Mouse (Mus musculus) E14TG2a.4 (cell line): ENCODE results near the gene Serpine2.

ENCODE experiments used
- H3K27me3 ChIP-seq: 2 replicates; pipeline ENCODE4 v1.6.1; 2014; ENCODE audit warnings: low read length, control low read depth; ENCODE audit not compliant: insufficient read depth
- H3K36me3 ChIP-seq: 2 replicates; pipeline ENCODE4 v1.6.1; 2014; ENCODE audit warnings: low read length, control low read depth; ENCODE audit not compliant: insufficient read depth
- H3K4me1 ChIP-seq: replicated peaks from 2 replicates; pipeline ENCODE4 v1.6.1; 2014; ENCODE audit warnings: low read depth, low read length, control low read depth
- H3K4me3 ChIP-seq: replicated peaks from 2 replicates; pipeline ENCODE4 v1.5.1; 2014; ENCODE audit warnings: mild to moderate bottlenecking, low read length
- H3K9me3 ChIP-seq: 2 replicates; pipeline ENCODE4 v1.6.1; 2014; ENCODE audit warnings: low read length, control low read depth
- CTCF ChIP-seq: conservative IDR thresholded peaks from 2 replicates; pipeline ENCODE4 v1.5.1; 2014; ENCODE audit warnings: low read length
- NANOG ChIP-seq: IDR thresholded peaks from 2 replicates; pipeline ENCODE4 v1.6.1; 2014; ENCODE audit warnings: borderline replicate concordance, low read length, mixed read lengths
- POU5F1 ChIP-seq: IDR thresholded peaks from 2 replicates; pipeline ENCODE4 v1.6.1; 2014; ENCODE audit warnings: low read length, borderline replicate concordance

Gene Serpine2

DNA sequence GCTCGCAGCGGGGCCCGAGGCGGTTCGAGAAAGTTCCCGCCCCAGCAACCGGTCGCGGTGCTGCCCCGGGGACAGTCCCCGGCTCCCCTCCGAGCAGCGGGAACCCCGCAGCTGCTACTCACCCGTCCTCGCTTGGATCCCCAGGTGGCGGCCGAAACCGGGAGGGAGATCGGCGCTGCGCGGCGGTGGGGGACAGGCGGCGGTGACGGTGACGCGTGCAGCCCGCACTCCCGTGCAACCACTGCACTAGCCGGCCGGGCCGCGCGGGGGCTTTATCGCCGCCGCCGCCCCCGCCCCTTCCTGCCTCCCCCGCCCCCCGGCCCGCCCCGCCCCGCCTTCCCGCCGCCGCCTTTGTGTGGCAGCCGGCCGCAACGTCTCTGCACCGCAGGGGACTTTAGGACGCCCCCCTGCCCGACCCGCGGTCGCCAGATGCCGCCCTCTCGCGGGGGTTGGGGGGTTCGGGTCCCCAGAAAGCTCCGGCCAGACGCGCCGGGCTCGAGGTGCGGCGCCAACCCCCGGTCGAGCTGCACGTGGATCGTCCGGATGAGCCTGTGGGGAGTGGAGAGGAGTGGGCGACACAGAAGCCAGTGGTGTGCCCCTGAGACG lies 2.5 kb downstream of the Serpine2 start:
- H3K4me1 ChIP-seq, result peaks cover 15% of the 10 kb centered on the region
- H3K4me3 ChIP-seq, result peak overlapping the region; percentile 82
- H3K27me3 ChIP-seq, result peaks cover 47% of the 10 kb centered on the region

DNA sequence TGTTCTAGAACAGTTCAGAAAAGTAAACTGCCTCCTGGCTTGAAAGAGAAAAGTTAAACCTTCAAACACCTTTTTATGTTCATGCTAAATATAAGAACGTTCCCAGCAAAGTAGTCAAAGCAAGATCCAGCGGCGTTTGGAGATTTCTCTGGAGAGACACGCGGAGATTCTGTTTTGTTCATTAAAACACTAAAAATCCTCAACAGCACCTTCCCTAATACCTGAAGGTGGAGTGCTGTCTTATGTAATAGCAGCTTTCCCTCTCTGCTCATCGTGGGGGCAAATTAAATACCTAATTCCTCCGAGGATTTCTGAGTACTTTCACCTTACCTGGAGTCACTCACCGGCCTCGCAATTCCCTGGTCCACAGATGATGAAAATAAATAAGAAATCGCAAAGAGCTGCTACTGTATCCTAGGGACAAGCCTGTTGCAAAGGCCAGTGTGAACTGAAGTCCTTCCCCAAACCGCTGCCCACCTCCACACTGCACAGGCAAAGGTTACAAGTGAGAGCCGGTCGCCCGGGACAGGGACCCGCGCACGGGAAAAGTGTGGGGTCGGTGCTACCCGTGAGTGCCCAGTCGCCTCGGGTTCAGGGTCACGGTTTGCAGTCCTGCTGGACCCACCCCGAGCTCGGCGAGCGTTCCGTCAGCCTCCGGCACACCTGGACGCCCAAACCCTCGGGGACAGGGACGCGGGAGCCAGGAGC lies 3.1 kb downstream of the Serpine2 start:
- Histone ChIP-seq H3K4me3 (peak overlapping the region; percentile 82), H3K27me3 (peaks cover 47% of the 10 kb centered on the region), H3K4me1 (peaks cover 15% of the 10 kb centered on the region), H3K9me3 (no peaks in the 10 kb centered on the region), H3K36me3 (no peaks in the 10 kb centered on the region)
- TF ChIP-seq POU5F1, result no peak
- TF ChIP-seq NANOG, result no peak
- no peak for TF ChIP-seq CTCF

More for the DNA sequence above, 2.5 kb downstream of the Serpine2 start:
- TF ChIP-seq NANOG, result no peak
- TF ChIP-seq CTCF, result no peak
- TF ChIP-seq POU5F1, result no peak
- Histone ChIP-seq H3K36me3 (no peaks in the 10 kb centered on the region), H3K9me3 (no peaks in the 10 kb centered on the region)

GRCm38 (mm10) chr1:79856756-79857155 lies 4.2 kb downstream of the Serpine2 start:
- Histone ChIP-seq H3K36me3 (no peaks in the 10 kb centered on the region), H3K4me3 (no peak overlapping the region), H3K4me1 (peaks cover 15% of the 10 kb centered on the region), H3K27me3 (peaks cover 47% of the 10 kb centered on the region), H3K9me3 (no peaks in the 10 kb centered on the region)
- no peak for TF ChIP-seq POU5F1
- no peak for TF ChIP-seq NANOG
- no peak for TF ChIP-seq CTCF

GRCm38 (mm10) chr1:79853527-79853926 lies 7.5 kb downstream of the Serpine2 start:
- Histone ChIP-seq H3K27me3 (peaks cover 24% of the 10 kb centered on the region), H3K4me3 (no peak overlapping the region)
- TF ChIP-seq NANOG (no peak), CTCF (no peak), POU5F1 (no peak)

DNA sequence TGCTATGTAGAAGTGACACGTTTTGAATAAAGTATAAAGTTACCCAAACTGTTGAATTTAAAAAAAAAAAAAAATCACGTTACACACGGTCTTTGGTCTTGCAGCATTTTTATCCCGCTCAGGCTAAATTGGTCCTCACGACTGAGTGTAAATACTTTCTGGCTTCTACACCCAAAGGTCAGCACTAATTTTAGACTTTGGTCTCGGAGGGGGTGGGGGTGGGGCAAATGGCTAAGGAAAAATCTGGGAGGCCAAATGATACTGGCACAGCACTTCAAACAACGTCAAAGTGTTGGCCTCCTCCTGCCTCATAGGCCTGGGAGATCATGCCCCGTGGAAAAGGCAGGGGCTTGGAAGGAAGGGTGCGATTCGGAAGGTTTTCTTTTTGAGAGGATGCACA lies 10.6 kb downstream of the Serpine2 start:
- Histone ChIP-seq H3K9me3 (no peaks in the 10 kb centered on the region), H3K36me3 (no peaks in the 10 kb centered on the region), H3K4me3 (no peak overlapping the region), H3K4me1 (no peaks in the 10 kb centered on the region), H3K27me3 (no peaks in the 10 kb centered on the region)
- TF ChIP-seq POU5F1, result no peak
- no peak for TF ChIP-seq NANOG

More at GRCm38 (mm10) chr1:79853527-79853926, 7.5 kb downstream of the Serpine2 start:
- Histone ChIP-seq H3K36me3 (no peaks in the 10 kb centered on the region), H3K9me3 (no peaks in the 10 kb centered on the region), H3K4me1 (peaks cover 8% of the 10 kb centered on the region)

DNA sequence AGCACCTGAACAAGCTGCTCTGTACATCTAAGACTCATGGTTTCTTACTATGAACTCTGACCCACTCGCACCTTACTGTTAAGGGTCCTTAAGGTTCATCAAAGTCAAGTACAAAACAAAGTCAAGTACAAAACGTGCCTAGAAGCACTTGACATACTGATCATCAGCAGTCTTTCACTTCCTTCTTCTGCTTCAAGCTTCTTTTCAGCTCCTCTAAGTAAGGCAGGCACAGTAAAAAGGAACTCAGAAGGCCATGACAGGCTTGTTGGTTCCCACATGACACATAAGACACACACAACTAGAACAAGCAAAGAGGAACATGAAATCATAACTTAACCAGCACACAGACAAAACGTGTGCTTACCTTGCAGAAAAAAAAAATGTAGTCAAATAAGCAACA lies 12.3 kb downstream of the Serpine2 start:
- no peaks in the 10 kb centered on the region for H3K27me3 ChIP-seq
- no peaks in the 10 kb centered on the region for H3K36me3 ChIP-seq
- H3K9me3 ChIP-seq, result no peaks in the 10 kb centered on the region
- H3K4me3 ChIP-seq, result no peak overlapping the region
- TF ChIP-seq CTCF (no peak), POU5F1 (no peak), NANOG (no peak)
- H3K4me1 ChIP-seq, result no peaks in the 10 kb centered on the region

DNA sequence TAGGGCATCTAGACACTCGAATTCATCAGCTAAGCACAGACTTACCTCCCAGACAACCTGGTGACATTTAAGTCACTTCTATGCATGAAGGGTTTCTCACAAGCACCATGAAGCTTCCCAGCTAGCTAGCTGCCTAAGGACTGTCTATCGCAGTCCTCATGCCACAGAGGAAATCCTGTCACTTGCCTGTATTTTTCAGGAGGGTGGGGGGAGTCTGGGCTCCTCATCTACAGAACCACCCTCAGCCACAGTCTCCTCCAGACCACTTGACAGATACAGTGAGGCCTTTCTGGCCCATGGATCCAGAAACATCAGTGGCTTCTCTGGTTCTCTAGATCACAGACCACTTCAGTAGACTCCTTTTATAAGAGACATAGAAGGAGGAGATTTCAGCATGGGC lies 14.1 kb downstream of the Serpine2 start:
- peaks cover 5% of the 10 kb centered on the region; the same call in 1 of the 2 replicates for H3K9me3 ChIP-seq
- H3K4me1 ChIP-seq, result no peaks in the 10 kb centered on the region
- H3K27me3 ChIP-seq, result no peaks in the 10 kb centered on the region
- H3K36me3 ChIP-seq, result no peaks in the 10 kb centered on the region
- TF ChIP-seq NANOG (no peak), CTCF (no peak), POU5F1 (no peak)
- H3K4me3 ChIP-seq, result no peak overlapping the region

GRCm38 (mm10) chr1:79832719-79833404 lies 28.1 kb downstream of the Serpine2 start:
- Histone ChIP-seq H3K36me3 (no peaks in the 10 kb centered on the region), H3K4me3 (no peak overlapping the region), H3K4me1 (no peaks in the 10 kb centered on the region), H3K9me3 (no peaks in the 10 kb centered on the region), H3K27me3 (no peaks in the 10 kb centered on the region)
- TF ChIP-seq POU5F1 (no peak), CTCF (no peak), NANOG (no peak)
